20 mouse cellular contexts compared by ENCODE assay signal in the genomic region with DNA sequence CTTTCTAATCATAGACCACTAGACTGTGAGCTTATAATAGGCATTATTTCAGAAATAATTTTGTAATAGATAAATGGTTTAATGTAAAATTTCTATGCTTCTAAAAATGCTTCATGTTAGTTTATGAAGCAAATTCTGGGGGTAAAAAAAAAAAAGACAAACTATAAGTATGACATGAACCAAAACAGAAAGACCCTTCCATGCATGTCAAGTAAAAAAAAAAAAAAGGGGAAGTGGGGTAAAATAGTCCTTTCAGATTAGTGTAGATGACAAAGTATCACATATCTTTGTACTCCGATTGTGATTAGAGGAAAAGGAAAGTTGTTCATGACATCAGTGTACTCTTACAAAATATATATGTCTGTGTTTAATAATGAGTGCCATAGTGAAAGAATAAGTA.
DNase-seq lines count a peak whose midpoint lies in the region; ATAC-seq and TF ChIP-seq lines count a peak whose summit lies in the region.
"Had no signal": no experiment of that assay in that cellular context is flagged by ENCODE, and none has a peak within 500 bp of the region (broad histone marks: within the 10 kb centered on the region; RNA-seq: fewer than 3 reads in every experiment).

No protein-coding gene starts in this region.

- TF ChIP-seq EP300 in CH12.LX (IDR thresholded peaks at IDR 0.05; ENCODE audit: low read length), result no peak

- no peak for TF ChIP-seq CTCF in CH12.LX (conservative IDR thresholded peaks at IDR 0.05 in 1 of 2, IDR thresholded peaks at IDR 0.05 in 1 of 2; ENCODE audit: low read depth in 2 of 2, low read length in 2 of 2)

- no peak for TF ChIP-seq RAD21 in CH12.LX (IDR thresholded peaks at IDR 0.05; ENCODE audit: low read depth, low read length)

- H3K79me2 ChIP-seq in CH12.LX (replicated peaks; ENCODE audit: control insufficient read depth, extremely low read depth, insufficient read depth, poor library complexity, severe bottlenecking), result no peaks in the 10 kb centered on the region

- ATAC-seq in hindbrain, embryonic 13.5 days (ENCODE audit: low FRiP score), result no peak
- ATAC-seq: activated CD4-positive, CD25-positive, alpha-beta regulatory T cell, adult 4 months; CD4-positive, CD25-positive, alpha-beta regulatory T cell, adult 4 months; Patski had no signal

- no peaks in the 10 kb centered on the region for H3K36me3 ChIP-seq in CH12.LX (replicated peaks in 1 of 2; ENCODE audit: control insufficient read depth in 1 of 2, insufficient read depth in 1 of 2, low read length in 1 of 2)
- H3K36me3 ChIP-seq in hindbrain, embryonic 13.5 days, result no peaks in the 10 kb centered on the region
- H3K36me3 ChIP-seq: G1E had no signal

- H3K27ac ChIP-seq in CH12.LX (ENCODE audit: insufficient read depth, low read depth), result no peak overlapping the region
- no peak overlapping the region for H3K27ac ChIP-seq in hindbrain, embryonic 13.5 days

- H3K4me2 ChIP-seq in CH12.LX (ENCODE audit: insufficient read depth, low read depth, poor library complexity, severe bottlenecking), result no peak overlapping the region
- no peak overlapping the region for H3K4me2 ChIP-seq in hindbrain, embryonic 13.5 days

- WGBS in hindbrain, embryonic 13.5 days, result 97% methylated on average over 1 of the region's 1 CpGs

- TF ChIP-seq POLR2A in CH12.LX (IDR thresholded peaks at IDR 0.05; ENCODE audit: low read depth, low read length), result no peak

- no peak overlapping the region for H3K4me3 ChIP-seq in CH12.LX (replicated peaks in 1 of 3; ENCODE audit: low read depth in 2 of 3, low read length in 2 of 3, poor library complexity in 1 of 3)
- no peak overlapping the region for H3K4me3 ChIP-seq in hindbrain, embryonic 13.5 days

- peaks cover 0 to 13% of the 10 kb centered on the region in 2 experiments; a peak in 2 of 4 replicates for H3K4me1 ChIP-seq in CH12.LX (ENCODE audit: control insufficient read depth in 1 of 2, insufficient read depth in 2 of 2)
- H3K4me1 ChIP-seq in hindbrain, embryonic 13.5 days (replicated peaks), result no peaks in the 10 kb centered on the region

- dilution Hi-C loops in CH12.LX (cut with MboI; ENCODE audit: extremely low pct_ligation_motif_present, extremely low pct_unique_long_range_greater_than_20kb, low sequenced_read_pairs), result no loop called here

- no peaks in the 10 kb centered on the region for H3K9me3 ChIP-seq in CH12.LX (replicated peaks; ENCODE audit: low read length)
- H3K9me3 ChIP-seq in hindbrain, embryonic 13.5 days, result no peaks in the 10 kb centered on the region
- H3K9me3 ChIP-seq: G1E had no signal

- no peaks in the 10 kb centered on the region for H3K27me3 ChIP-seq in CH12.LX (replicated peaks)
- no peaks in the 10 kb centered on the region for H3K27me3 ChIP-seq in hindbrain, embryonic 13.5 days
- H3K27me3 ChIP-seq: Patski had no signal

- DNase-seq in A20 (ENCODE audit: low read depth, low spot score), result peak; percentile 75
- peak; percentile 45 for DNase-seq in CH12.LX (ENCODE audit: extremely low read depth)
- no peak for DNase-seq in left cerebral cortex, postnatal 25 days (ENCODE audit: low spot score in 2 of 2)
- DNase-seq: adrenal gland, adult 2 months; adrenal gland, adult 8-10 months; adrenal gland, postnatal 10 days; adrenal gland, postnatal 14 days; adrenal gland, postnatal 25 days; adrenal gland, postnatal 36 days; B cell, adult 2 months; cerebellum, adult 11 months; cerebellum, adult 11-12 months; cerebellum, adult 18-20 months; cerebellum, adult 2 months; cerebellum, adult 8-10 months had no signal

- in situ Hi-C loops in CH12.LX (cut with MboI; ENCODE audit: low pct_ligation_motif_present, low pct_unique_long_range_greater_than_20kb, low sequenced_read_pairs), result no loop called here

- intact Hi-C loops in left cerebral cortex, postnatal 25 days (cut with DNase I), result no loop called here

- no peak overlapping the region for H3K9ac ChIP-seq in CH12.LX (ENCODE audit: insufficient read depth, low read depth)
- no peak overlapping the region for H3K9ac ChIP-seq in hindbrain, embryonic 13.5 days

TF ChIP-seq in CH12.LX, 34 proteins besides CTCF, POLR2A, EP300 and RAD21:
- TF ChIP-seq ZNF384 (IDR thresholded peaks at IDR 0.05; ENCODE audit: low read depth, low read length), result peak; percentile 88
- no peak for TF ChIP-seq UBTF (IDR thresholded peaks at IDR 0.05; ENCODE audit: low read depth, low read length)
TF ChIP-seq in CH12.LX: peak in this region for 1.

Comparison
In these comparisons a context has a peak if more than half of its experiments do, and no peak if none do; other contexts are left out.
1. DNase-seq: peak in A20 (single experiment) and CH12.LX (single experiment); none in left cerebral cortex, postnatal 25 days (0 of 2).